Mouse (Mus musculus) kidney, adult 11 months (tissue): ENCODE results near the gene Timm8b.
"Not testable (repeated sequence)": the region's sequence is repeated elsewhere in the genome, so short reads cannot be mapped to it uniquely, and the experiment has no call there.

ENCODE experiments used
- DNase-seq: peaks from one replicate; pipeline ENCODE4 v3.0.0; 2022

Gene Timm8b

DNA sequence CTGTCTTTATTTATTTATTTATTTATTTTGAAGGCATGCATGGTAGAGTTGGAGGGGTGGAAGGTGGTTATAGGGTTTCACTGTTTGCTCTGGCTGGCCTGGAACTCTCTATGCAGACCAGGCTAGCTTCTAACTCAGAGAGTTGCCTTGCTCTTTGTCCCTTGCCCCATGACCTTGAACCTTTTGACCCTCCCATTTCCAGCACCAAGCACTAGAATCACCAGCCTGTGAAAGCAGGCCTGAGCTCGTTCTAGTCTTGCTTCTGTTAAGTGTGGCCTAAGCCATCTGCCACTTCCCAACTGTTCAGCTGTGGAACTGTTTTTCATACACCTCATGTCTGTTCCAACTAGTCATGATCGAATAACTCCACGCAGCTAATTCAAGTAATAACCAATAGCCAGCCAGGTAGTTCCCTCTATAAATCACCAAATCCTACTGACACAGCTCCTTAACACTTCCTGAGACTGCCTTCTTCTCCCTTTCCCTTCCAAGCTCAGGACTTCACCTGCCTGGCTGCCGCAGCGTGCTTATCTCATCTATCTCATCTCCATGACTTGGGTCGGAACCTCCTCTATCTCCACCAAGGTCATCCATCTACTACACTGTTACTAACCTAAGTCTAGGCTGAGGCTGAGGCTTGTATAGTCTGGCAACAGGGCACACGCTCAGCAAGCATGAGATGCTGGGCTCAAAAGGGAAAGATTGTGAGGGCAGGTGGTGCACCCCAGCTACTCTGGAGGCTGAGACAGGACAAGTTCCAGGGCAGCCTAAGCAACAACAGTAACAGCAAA lies 1.5 kb upstream of the Timm8b start:
- peak; percentile 34 for DNase-seq

DNA sequence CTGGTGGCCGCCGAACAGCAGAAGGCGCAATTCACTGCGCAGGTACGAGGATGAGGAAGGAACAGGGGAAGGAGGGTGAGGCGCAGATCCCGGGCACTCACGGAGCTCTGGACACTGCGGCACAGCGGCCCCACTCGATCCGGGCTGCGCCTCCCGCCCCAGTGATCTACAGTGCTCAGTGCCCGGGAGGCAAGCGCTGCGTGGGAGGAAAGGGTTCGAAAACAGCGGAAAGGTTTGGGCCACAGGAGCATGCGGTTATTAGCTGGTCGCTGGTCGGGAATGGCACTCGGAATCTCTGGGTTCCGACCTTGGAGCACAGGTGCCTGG lies 251 bp downstream of the Timm8b start:
- DNase-seq: no peak

DNA sequence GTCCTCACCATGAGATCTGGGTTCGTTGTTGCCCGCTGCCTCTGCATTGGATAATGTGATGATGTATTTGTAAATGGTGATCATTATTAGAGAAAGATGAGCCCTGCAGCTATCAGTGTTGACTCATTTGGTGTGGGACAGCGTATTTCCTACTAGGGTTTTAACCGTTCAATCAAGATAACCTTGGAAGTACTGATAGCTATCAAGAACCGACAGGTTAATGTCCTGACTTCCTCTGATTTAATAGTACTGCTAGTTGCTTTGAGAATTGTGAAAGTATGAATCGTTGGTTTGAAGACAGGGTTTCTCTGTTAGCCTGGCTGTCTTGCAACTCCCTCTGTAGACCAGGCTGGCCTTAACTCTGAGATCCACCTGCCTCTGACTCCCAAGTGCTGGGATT lies 628 bp downstream of the Timm8b start:
- DNase-seq: no peak

GRCm38 (mm10) chr9:50612115-50612514 lies 8.4 kb downstream of the Timm8b start:
- DNase-seq: no peak

DNA sequence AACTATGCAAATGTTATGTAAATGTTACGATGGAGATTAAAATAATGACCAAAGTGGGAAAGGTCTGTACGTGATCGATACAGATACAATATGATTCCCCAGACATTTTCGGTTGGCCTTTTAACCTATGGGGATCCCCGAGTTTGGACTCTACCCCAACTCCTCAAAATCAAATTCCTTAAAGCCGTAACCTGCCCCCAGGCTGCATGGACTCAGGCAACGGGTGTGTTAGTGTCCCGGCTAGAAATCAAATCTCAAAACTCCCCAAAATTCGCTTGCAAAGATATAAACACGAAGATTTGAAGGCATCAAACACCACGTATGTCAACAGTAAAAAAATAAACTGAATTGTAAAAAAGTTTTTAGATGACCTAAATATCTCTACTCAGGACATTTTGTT lies 12.5 kb downstream of the Timm8b start:
- DNase-seq: no peak

GRCm38 (mm10) chr9:50616766-50617603 lies 13.3 kb downstream of the Timm8b start, which contains the start of the genes Pih1d2 and Nkapd1:
Gene Pih1d2, plus strand, starts transcription at chr9:50617321.
Gene Nkapd1, minus strand, starts transcription at chr9:50617464.
- peak; percentile 88 for DNase-seq

DNA sequence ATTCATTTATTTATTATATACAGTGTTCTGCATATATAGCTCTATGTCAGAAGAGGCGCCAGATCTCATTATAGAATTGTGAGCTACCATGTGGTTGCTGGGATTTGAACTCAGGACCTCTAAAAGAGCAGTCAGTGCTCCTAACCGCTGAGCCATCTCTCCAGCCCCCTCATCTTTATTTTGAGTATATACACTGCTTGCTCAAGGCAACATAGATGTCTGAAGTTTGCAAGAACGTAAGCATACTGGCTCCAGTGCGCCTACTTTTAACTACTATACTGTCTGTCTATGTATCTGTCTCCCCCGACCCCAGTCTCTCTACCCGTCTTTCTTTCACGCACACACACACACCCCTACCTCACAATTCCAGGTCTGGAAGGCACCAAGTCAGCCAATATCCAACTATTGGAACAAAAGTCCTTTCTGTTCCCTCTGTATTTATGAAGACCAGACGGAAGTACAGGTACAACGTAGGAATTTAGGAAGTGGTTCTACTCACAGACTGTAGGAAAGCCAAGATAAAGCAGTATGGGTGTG lies 14.2 kb downstream of the Timm8b start:
- DNase-seq: no peak

- DNase-seq: not testable (repeated sequence)
Measured at GRCm38 (mm10) chr9:50630903-50631302, 27.2 kb downstream of the Timm8b start.

DNA sequence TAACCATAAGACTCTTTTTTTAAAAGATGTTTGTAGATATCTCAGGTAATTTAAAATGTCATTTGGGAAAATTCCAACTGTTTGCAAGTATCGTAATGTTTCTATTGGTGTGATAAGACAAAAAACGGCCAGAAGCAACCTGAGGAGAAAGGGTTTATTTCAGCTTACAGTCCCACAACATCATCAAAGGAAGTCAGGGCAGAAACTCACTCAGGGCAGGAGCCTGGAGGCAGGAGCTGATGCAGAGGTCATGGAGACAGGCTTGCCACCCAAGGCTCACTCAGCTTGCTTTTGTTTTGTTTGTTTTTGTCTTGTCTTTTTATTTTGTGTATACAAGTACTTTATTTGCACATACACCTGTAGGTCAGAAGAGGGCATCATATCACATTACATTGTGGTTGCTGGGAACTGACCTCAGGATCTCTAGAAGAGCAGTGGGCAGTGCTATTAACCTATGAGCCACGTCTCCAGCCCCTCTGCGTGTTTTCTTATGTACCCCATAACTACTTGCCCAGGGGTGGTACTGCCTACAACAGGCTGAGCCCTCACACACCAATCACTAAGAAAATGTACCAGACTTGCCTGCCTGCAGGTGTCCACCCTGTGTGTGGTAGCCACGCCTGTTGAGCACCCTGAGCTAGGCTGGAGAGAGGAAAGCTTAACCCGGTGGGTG lies 28.4 kb downstream of the Timm8b start:
- no peak for DNase-seq

GRCm38 (mm10) chr9:50633059-50633458 lies 29.3 kb downstream of the Timm8b start:
- DNase-seq: no peak

DNA sequence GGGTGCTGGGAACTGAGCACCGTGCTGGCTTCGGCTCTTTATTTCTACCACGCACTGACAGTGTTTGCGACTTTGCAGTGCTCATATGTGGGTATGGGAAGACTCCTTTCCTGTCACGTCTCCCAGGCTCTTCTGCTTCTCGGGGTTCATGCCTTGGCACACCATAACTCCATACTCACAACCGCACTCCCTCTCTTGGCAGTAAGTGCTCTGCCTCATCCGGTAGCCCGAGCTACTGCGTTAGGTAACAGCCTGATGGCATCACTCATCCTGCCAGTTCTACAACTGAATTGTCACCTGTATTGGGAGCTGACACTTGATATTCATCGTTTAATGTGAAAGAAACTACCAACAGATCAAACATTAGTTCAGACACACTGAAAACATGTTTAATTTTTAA lies 30.6 kb downstream of the Timm8b start:
- no peak for DNase-seq

DNA sequence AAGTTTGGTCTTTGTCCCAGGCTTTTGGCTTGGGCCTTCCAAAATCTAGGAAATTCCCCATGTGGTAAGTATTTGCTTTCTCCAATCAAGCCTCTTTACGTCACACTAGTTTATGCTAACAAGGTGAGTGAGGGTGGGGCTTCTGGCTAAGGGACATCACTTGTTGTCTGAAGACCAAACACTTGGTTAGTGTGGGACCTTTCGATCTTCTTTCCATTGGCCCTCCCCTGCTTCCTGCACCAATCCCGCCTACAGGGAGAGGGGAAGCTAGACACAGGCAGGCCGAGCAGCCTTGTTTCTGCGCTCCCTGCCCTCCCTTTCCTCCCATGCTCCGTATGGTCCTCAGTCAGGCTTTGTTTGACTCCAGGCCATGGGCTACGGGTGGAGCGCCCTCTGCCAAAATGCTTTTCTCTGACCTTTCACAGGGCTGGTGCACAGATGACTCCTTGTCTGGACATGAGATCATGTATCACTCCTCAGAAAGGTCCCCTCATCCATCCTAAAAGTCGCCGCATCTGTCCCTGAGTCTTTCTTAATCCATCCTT lies 43.2 kb downstream of the Timm8b start:
- no peak for DNase-seq

- DNase-seq: no peak
Measured at GRCm38 (mm10) chr9:50650503-50650902, 46.8 kb downstream of the Timm8b start.
